Mouse (Mus musculus) megakaryocyte-erythroid progenitor cell, adult 5-6 weeks (primary cell): ENCODE data around the gene Mfap3l. TPM values are rescaled to one million over a fixed set of nuclear protein-coding genes. Genes with fewer than 3 reads are reported as not detected.
A peak's percentile ranks its signal among the peaks of the same experiment; 100 is the strongest.
"Not testable (repeated sequence)": the region's sequence is repeated elsewhere in the genome, so short reads cannot be mapped to it uniquely, and the experiment has no call there.

Experiments used
- ATAC-seq: replicated peaks from 2 replicates; pipeline ENCODE4 v1.8.0; 2016; ENCODE audit warnings: mild to moderate bottlenecking, inconsistent platforms; ENCODE audit not compliant: severe bottlenecking, poor library complexity, low FRiP score, low TSS enrichment
- total RNA-seq, 2 experiments: library from RNA; stranded (forward) in 1 of 2; stranded (reverse) in 1 of 2; fragments of 200-1000, 215-1000 nt in 1 of 2; fragments of >200 nt in 1 of 2; fragmentation: Nextera tagmentation in 1 of 2; gene quantifications; 2 replicates each; pipeline ENCODE4 v1.2.3; 2014 to 2017

Mfap3l gene
- 0.22 and 0.79 TPM in 2 replicates for total RNA-seq (2014; fragmentation: Nextera tagmentation)
- 0.15 TPM in 1 of 2 replicates, not detected in the other for total RNA-seq (2017)

DNA sequence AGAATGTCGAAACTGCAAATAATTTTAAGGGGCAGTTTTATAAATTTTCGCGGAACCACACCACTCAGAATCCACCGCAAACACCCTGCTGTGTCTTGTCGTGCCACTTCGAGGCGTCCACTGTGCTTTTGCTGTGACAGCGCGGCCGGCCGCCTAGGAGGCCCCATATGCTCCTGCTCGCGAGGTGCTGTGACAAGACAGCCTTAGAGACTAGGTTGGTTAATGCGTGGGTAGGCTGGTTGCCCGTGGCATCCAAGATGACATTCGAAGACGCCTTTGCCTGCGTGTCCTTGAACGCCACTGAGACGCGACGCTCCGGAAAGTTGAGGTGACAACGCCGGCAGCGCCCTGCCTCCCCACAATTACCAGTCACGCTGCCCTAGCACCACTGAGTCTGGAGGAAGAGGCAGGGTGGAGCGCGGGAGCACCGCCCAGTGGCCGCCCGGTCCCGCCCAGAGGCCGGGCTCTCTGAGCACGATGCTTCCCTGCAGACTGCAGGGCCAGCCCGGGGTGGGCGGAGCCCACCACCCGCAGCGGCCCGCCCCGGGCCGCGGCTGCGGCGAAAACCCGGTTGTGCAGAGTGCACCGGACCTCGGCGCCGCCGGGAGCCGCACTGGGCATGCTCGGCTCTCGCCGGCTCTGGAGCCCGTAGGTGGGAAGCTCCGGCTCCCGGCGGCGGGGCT, at the start of gene Mfap3l:
Gene Mfap3l (plus strand): TSS at position 578 of the 683 bp plus-strand sequence.
- ATAC-seq = peak; percentile 99

DNA sequence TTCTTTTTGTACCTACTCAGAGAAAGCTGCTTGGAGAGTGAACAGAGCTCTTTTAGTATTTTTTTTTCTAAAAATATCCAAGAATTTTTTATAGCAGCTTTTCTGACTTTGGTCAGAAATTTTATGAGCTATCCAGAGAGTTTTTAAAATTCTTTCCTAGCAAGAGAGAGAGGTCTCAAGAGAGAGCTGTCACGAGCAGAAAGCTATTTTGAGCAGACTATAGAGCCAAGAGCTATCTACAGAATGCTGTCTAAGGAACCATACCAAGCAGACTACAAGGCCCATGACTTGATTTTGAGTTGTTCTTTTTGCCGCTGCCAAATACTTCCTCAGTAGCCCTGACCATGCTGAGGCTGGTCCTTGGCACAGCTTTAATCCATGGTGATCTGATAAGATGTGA, 49.3 kb upstream of the Mfap3l start:
- ATAC-seq = no peak

- ATAC-seq = not testable (repeated sequence)
Observed at GRCm38 (mm10) chr8:60591352-60592105, 41.1 kb upstream of the Mfap3l start.

GRCm38 (mm10) chr8:60594761-60595160, 37.9 kb upstream of the Mfap3l start:
- ATAC-seq = 0 out of 2 replicates have a peak, but pooled peaks have one; percentile 50

DNA sequence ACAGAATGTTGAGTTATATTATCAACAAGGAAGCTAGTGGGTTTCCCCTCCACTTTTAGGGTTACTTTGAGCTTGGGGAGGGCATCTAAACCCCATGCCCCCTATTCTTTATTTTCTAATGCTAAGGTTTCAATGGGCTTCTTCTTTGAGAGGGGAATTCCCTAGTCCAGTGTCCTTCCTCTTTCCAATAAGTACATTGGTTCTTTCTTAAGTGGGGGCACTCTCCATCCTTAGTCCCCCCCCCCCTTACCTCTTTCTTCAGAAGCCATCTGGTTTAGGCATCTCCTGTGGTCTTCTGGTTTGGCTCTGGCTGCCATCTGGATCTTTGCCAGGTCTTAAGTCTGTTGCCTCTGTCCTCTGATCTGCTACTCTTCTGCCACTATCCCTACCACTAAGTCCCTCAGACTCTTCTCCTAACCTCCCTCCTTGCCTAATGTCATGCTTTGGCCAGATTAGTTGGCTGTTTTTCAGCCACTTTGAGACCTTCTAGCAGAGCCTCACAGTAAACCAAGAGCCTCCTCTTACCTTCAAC, 21.0 kb upstream of the Mfap3l start:
- 0 out of 2 replicates have a peak, but pooled peaks have one; percentile 44 for ATAC-seq

DNA sequence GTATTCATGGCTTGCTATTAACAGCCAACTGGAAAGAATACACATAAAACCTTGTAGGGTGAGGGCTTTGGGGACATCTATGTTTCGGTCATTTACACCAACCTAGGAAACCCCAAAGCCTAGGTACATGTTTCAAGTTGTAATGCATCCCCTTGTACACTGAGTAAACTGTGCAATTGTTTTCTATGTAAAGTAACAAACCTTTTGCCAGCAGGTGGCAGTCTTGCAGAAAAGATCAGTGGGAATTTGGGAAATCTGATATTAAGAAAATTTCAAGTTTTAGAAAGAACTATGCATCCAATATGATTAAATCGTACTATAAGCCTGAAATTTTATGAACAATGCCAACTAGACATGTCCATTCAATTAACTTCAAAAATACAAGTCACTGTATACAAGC, 15.7 kb upstream of the Mfap3l start:
- ATAC-seq = no peak

- ATAC-seq = no peak
Observed at GRCm38 (mm10) chr8:60621561-60621960, 11.1 kb upstream of the Mfap3l start.

GRCm38 (mm10) chr8:60622056-60622455, 10.6 kb upstream of the Mfap3l start:
- ATAC-seq = no peak

DNA sequence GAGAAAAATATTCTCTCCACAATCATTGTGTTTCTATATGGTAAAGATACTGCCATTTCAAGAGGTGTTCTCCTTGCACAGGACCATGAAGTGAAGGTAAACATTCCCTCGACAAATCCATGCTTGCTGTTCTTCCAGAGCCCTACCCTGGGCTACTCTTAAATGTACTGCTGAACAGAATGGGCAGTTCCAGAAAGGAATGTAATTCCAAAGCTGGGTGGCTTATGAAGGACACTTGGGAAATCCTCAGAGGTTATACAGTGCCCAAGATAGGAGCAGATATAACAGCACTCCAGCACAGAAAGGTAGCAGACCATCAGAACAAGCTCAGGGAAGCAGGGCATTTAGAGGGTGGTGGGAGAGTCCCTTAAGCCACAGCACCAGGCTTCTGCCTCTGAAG, 9.2 kb upstream of the Mfap3l start:
- no peak for ATAC-seq

DNA sequence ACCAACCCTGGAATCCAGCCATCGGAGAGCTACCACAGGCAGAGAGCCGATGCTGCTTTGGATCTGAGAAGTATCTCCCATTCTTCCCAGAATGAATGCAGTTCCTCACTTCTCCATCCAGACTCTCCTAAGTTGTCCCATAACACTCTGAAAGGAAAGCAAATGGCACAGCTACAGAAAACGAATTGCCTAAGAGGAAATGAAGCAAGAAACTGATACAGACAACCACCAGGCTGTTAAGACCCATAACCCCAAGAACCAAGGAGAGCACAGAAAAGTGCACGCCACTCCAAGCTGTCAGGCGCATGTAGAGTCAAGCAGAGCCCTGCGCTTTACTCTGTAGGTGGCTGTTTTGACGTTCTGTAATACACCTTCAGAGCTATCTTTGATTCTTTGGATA, 7.9 kb upstream of the Mfap3l start:
- no peak for ATAC-seq

DNA sequence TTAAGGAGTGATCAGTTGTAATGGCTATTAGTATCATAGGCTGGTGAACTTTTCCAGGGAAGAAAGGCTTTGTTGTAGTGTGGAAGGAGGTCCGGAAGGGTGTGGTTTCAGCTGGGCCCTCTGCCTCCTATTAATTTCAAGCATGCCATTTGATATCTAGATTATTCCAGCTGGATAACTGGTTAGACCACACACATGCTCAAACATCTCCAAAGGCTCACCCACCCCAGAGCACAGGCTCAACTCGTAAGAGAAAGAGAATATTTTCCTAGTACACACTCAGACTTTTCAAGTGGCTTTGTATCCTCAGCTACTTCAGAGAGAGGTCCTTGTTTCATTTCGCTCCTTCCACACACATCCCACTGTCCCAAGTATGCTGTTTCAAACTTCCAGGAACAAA, 4.7 kb upstream of the Mfap3l start:
- no peak for ATAC-seq

DNA sequence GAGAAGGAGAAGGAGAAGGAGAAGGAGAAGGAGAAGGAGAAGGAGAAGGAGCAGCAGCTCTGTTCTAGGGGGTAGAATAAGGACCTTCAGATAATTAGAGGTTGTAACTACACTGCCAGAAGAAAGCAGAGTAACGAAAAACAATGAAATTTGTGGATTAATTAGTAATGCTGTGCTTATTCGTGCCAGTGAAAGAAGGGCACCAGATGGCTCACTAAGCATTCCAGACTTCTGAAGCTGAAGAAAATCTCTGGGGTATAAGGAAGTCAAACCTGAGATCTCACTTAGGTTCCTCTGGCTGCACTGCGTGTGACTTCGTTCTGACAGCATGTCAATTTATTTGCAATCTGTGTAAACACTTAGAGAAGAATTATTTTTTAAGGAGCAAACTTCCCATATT, 3.6 kb upstream of the Mfap3l start:
- ATAC-seq = no peak

DNA sequence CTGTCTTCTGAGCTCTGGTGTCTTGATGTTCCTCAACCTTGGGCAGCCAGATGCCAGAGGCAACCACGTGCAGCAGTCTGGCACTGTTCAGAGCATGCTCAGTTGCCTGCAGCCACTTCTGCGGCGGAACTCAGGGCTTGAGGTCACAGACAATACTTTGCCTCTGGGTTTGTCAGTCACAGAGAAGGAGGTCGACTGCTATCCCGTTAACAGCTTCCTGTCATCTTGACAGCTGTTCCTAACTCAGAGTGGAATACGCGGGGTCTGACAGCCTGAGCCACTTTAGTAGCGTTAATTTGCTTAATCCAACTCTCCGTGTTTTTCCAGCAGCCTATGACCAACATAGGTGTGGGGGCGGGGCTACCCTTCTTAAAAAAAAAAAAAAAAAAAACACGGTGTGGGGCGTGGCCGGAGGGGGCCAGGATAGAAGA, 1.1 kb upstream of the Mfap3l start:
- peak; percentile 32 for ATAC-seq

GRCm38 (mm10) chr8:60632933-60633655, 467 bp downstream of the Mfap3l start:
- peak; percentile 2; the same call in 1 of the 2 replicates for ATAC-seq

DNA sequence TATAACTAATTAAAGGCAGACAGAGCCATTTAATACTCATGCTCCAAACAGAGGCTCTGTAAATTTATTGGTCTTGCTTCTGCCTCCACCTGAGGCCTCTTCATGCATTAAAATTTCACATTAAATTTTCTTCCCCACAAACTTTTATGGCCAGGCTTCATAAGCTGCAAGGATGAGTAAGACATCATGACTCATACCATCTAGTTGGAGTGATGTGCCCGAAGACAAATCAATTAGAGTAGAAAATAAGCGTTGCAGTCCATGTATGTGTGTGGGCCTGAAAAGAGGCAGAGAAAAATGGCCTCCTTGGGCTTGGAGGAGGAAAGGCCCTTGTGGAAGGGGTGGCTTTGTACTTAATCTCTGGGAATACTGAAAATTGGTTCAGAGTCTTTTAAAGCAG, 2.3 kb downstream of the Mfap3l start:
- no peak for ATAC-seq

GRCm38 (mm10) chr8:60635846-60636245, 3.2 kb downstream of the Mfap3l start:
- no peak for ATAC-seq

GRCm38 (mm10) chr8:60640046-60640445, 7.4 kb downstream of the Mfap3l start:
- ATAC-seq = no peak

GRCm38 (mm10) chr8:60643416-60644020, 10.9 kb downstream of the Mfap3l start:
- no peak for ATAC-seq

GRCm38 (mm10) chr8:60645164-60645563, 12.5 kb downstream of the Mfap3l start:
- ATAC-seq = no peak
